Mouse (Mus musculus): Measurements from ENCODE around the gene Use1. TPM values are rescaled to one million over a fixed set of nuclear protein-coding genes. Genes with fewer than 3 reads are reported as not detected.

Gene Use1
- polyA plus RNA-seq, 1 experiment from 2014 or later, result 77.2 TPM

DNA sequence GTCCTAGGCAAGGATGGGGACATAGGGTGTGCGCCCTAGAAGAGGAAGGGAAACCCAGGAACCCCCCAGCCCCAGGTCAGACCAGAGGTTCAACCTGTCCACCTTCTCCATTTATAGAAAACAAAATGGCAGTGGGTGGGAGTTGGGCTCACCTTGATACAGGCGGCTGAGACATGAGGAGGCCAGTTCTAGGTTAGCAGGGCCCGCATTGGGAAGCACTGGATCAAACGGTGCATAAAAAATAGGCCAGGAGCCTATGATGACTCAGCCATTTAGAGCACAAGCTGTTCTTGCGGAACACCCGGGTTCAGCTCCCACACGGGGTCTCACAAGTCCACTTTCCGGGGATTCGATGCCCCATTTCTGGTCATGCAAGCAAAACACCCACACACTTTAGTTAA, 38.3 kb downstream of the Use1 start:
- peaks cover 15% of the 10 kb centered on the region for H3K36me3 ChIP-seq (ENCODE audit: control insufficient read depth, insufficient read depth)
- peak overlapping the region; percentile 96; the same call in 1 of the 2 replicates for H3K4me2 ChIP-seq (ENCODE audit: low read depth, low read length)
- no peak for ATAC-seq (replicated peaks; ENCODE audit: extremely low read depth, insufficient read depth, low FRiP score)
- H3K27ac ChIP-seq (ENCODE audit: low read length), result no peak overlapping the region
- peaks cover 17% of the 10 kb centered on the region for H3K4me1 ChIP-seq (ENCODE audit: control insufficient read depth, insufficient read depth, low read length)
- WGBS, result 88% methylated on average over 9 of the region's 9 CpGs
- H3K4me3 ChIP-seq (ENCODE audit: low read length), result no peak overlapping the region
- H3K27me3 ChIP-seq (ENCODE audit: control insufficient read depth, insufficient read depth, low read length), result no peaks in the 10 kb centered on the region
- H3K9ac ChIP-seq (ENCODE audit: low read length), result no peak overlapping the region
- no peaks in the 10 kb centered on the region for H3K9me3 ChIP-seq (replicated peaks; ENCODE audit: control insufficient read depth, low read length)

DNA sequence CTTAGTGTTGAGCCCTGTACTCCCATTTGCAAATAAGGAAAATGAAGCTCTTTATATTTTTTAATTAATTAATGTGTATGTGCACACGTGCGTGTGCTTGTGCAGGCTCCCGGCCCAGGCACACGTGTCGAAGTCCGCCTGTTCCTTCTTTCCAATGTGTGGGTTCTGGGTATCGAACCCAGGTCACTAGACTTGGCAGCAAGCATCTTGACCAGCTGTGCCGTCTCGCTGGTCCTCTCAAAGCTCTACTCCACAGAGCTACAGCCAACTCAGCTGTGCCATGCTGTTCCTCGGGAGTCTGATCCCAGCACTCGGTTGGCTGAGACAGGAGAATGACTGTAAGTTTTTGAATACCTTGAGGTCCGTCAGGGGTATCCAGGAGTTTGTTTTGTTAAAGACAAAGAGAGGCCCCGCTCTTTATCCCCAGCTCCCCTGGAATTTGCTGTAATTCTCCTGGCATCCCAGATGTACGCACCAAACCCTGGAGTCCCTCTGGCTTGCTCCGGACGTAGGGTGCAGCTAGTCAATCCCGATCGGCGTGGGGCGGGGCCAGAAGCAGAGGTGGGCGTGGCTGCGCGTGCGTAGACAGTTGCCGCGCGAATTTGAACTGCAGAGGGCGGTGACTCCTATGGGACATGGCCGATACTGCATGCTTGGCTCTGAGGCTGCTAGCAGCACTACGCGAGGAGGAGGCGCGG, 38.9 kb downstream of the Use1 start, which contains the start of gene Ankle1:
Ankle1 (plus strand) TSS at position 610 of the 698 bp plus-strand sequence.
- 15% methylated on average over 33 of the region's 33 CpGs for WGBS

DNA sequence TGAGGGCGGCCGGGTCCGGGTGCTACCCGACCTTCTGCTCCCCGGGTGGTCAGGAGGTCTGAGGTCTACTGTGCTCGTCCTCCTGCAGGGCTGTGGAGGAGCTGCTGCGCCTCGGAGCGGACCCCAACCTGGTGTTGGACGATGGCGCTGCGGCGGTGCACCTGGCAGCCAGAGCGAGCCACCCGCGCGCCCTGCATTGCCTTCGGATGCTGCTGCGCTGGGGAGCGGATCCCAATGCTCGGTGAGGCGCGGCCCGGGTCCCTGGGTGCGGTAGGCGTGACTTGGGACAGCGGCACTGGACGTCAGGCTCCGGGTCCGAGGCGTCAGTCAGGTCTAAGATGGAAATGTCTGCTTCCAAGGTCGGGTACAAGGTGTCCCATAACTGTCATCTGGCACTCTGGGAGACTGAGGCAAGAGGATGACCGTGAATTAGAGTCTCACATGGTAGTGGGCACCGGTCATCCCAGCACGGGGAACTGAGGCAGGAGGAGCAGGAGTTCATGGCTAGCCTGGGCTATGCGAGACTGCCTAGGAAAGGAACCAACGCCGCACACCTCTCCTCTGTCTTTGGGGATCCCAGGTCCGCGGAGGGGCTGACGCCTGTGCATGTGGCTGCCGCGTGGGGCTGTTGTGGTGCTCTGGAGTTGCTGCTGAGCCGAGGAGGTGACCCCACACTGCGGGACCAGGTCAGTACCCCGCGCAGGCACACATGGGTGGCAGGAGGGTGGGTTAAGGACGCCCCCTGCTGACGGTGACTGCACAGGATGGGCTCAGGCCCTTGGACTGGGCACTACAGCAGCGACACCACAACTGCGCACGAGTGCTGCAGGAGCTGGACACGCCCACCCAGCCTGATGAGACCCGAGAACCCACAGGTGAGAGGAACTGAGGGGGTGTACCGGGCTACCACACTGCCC, 39.7 kb downstream of the Use1 start:
- peaks cover 17% of the 10 kb centered on the region for H3K4me1 ChIP-seq (ENCODE audit: control insufficient read depth, insufficient read depth, low read length)
- H3K9ac ChIP-seq (ENCODE audit: low read length), result peak overlapping the region; percentile 85
- peak overlapping the region; percentile 96 for H3K4me2 ChIP-seq (ENCODE audit: low read depth, low read length)
- WGBS, result 2% methylated on average over 55 of the region's 55 CpGs
- peak; percentile 71 for ATAC-seq (replicated peaks; ENCODE audit: extremely low read depth, insufficient read depth, low FRiP score)
- H3K4me3 ChIP-seq (ENCODE audit: low read length), result peak overlapping the region; percentile 80
- H3K36me3 ChIP-seq (ENCODE audit: control insufficient read depth, insufficient read depth), result peaks cover 15% of the 10 kb centered on the region
- peak overlapping the region; percentile 38 for H3K27ac ChIP-seq (ENCODE audit: low read length)
- no peaks in the 10 kb centered on the region for H3K9me3 ChIP-seq (replicated peaks; ENCODE audit: control insufficient read depth, low read length)
- no peaks in the 10 kb centered on the region for H3K27me3 ChIP-seq (ENCODE audit: control insufficient read depth, insufficient read depth, low read length)

More for the DNA sequence above, 38.9 kb downstream of the Use1 start, which contains the start of gene Ankle1:
- H3K36me3 ChIP-seq (ENCODE audit: control insufficient read depth, insufficient read depth), result peaks cover 15% of the 10 kb centered on the region
- H3K4me3 ChIP-seq (ENCODE audit: low read length), result peak within 1 kb of the TSS; percentile 80
- H3K4me2 ChIP-seq (ENCODE audit: low read depth, low read length), result peak within 1 kb of the TSS; percentile 96
- peaks cover 17% of the 10 kb centered on the region for H3K4me1 ChIP-seq (ENCODE audit: control insufficient read depth, insufficient read depth, low read length)
- no peaks in the 10 kb centered on the region for H3K9me3 ChIP-seq (replicated peaks; ENCODE audit: control insufficient read depth, low read length)
- ATAC-seq (replicated peaks; ENCODE audit: extremely low read depth, insufficient read depth, low FRiP score), result peak; percentile 89
- no peaks in the 10 kb centered on the region for H3K27me3 ChIP-seq (ENCODE audit: control insufficient read depth, insufficient read depth, low read length)
- peak within 1 kb of the TSS; percentile 38 for H3K27ac ChIP-seq (ENCODE audit: low read length)
- H3K9ac ChIP-seq (ENCODE audit: low read length), result peak within 1 kb of the TSS; percentile 85

DNA sequence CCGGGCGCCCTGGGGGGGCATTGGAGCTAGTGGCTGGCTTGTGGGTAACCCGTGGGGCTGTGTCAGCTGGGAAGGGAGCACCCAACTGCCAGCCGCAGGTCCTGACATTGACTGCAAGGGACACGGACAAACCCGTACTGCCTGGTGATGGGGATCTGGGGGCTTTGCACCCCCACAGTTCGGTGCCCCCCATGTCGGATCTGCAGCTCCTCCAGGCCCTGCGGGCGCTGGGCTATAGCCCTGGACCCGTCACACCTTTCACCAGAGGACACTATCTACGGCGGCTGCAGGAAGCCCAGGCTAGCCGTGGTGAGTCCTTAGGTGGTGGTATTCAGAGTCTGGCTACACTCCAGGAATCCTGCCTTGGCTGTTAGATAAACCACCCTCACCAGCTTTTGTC, 40.8 kb downstream of the Use1 start:
- Histone ChIP-seq H3K27me3 (ENCODE audit: control insufficient read depth, insufficient read depth, low read length) (no peaks in the 10 kb centered on the region), H3K9ac (ENCODE audit: low read length) (no peak overlapping the region), H3K36me3 (ENCODE audit: control insufficient read depth, insufficient read depth) (peaks cover 15% of the 10 kb centered on the region), H3K9me3 (replicated peaks; ENCODE audit: control insufficient read depth, low read length) (no peaks in the 10 kb centered on the region), H3K4me1 (ENCODE audit: control insufficient read depth, insufficient read depth, low read length) (peaks cover 17% of the 10 kb centered on the region), H3K27ac (ENCODE audit: low read length) (no peak overlapping the region), H3K4me2 (ENCODE audit: low read depth, low read length) (peak overlapping the region; percentile 96), H3K4me3 (ENCODE audit: low read length) (no peak overlapping the region)
- no peak for ATAC-seq (replicated peaks; ENCODE audit: extremely low read depth, insufficient read depth, low FRiP score)
- WGBS, result 82% methylated on average over 14 of the region's 14 CpGs

DNA sequence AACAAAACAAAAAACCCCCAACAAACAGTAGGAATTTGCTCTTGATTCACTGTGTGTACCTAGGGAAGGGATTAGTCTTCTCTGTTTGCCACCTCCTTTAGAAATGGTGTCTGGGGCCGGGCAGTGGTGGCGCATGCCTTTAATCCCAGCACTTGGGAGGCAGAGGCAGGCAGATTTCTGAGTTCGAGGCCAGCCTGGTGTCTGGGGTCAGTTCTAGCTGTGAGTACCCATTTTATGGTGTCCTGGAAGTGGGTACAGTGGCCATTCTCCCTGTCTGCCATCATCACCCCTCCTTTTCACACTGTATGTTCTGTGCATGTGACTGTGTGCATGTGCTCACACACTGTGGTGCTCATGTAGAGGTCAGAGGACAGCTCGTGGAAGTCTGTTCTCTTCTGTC, 41.6 kb downstream of the Use1 start:
- Histone ChIP-seq H3K9me3 (replicated peaks; ENCODE audit: control insufficient read depth, low read length) (no peaks in the 10 kb centered on the region), H3K27ac (ENCODE audit: low read length) (no peak overlapping the region), H3K27me3 (ENCODE audit: control insufficient read depth, insufficient read depth, low read length) (no peaks in the 10 kb centered on the region), H3K4me1 (ENCODE audit: control insufficient read depth, insufficient read depth, low read length) (peaks cover 17% of the 10 kb centered on the region), H3K4me3 (ENCODE audit: low read length) (no peak overlapping the region), H3K4me2 (ENCODE audit: low read depth, low read length) (no peak overlapping the region), H3K9ac (ENCODE audit: low read length) (no peak overlapping the region), H3K36me3 (ENCODE audit: control insufficient read depth, insufficient read depth) (peaks cover 15% of the 10 kb centered on the region)
- 96% methylated on average over 4 of the region's 4 CpGs for WGBS
- ATAC-seq (replicated peaks; ENCODE audit: extremely low read depth, insufficient read depth, low FRiP score), result no peak

DNA sequence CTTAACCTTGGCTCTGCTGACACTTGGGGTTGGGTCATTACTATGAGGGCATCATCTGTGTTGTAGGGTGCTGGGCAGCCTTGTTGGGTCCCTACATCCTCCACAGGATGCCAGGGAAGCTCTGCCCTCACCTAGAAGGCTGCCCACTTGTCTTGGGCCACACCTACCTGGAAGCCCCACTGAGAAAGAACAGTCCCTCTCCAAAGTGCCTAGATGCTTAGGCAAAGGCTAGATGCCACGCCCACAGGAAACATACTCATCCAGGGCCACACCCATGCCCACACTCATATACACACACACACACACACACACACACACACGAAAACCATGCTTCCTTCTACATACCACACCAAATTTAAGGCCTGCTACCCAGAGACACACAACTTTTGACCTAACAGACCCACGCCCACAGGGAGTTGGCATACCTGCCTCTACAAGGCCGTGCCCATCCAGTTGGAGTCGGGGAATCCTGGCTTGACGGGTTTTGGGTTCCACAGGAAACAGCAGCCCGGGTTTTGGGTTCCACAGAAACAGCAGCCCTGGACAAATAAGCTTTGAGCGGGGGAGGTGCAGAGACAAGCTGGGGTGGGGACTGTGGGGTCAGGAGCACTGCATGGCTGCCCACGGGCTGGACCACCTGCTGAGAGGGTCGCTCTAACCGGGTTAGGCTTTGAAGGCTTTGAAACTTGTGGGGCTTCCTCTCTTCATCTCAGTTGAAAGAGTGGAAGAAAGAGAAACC, 45.1 kb downstream of the Use1 start:
- Histone ChIP-seq H3K4me1 (ENCODE audit: control insufficient read depth, insufficient read depth, low read length) (peaks cover 5% of the 10 kb centered on the region), H3K27me3 (ENCODE audit: control insufficient read depth, insufficient read depth, low read length) (no peaks in the 10 kb centered on the region), H3K4me3 (ENCODE audit: low read length) (no peak overlapping the region), H3K36me3 (ENCODE audit: control insufficient read depth, insufficient read depth) (peaks cover 15% of the 10 kb centered on the region), H3K9ac (ENCODE audit: low read length) (no peak overlapping the region), H3K27ac (ENCODE audit: low read length) (no peak overlapping the region), H3K9me3 (replicated peaks; ENCODE audit: control insufficient read depth, low read length) (no peaks in the 10 kb centered on the region), H3K4me2 (ENCODE audit: low read depth, low read length) (no peak overlapping the region)
- no peak for ATAC-seq (replicated peaks; ENCODE audit: extremely low read depth, insufficient read depth, low FRiP score)
- 45% methylated on average over 11 of the region's 11 CpGs for WGBS

Other genes with a start within 250 kb of the Use1 start
- gene Myo9b, start 94.1 kb upstream of the Use1 start, polyA plus RNA-seq (2015; fragmentation: Nextera tagmentation; extraction: Ambion mirVana), result 12.6 and 16.6 TPM in 2 replicates
- gene Haus8, start 93.9 kb upstream of the Use1 start, polyA plus RNA-seq (2015; fragmentation: Nextera tagmentation; extraction: Ambion mirVana), result 125 and 130 TPM in 2 replicates
- gene Ocel1, start 4.5 kb downstream of the Use1 start, polyA plus RNA-seq (2015; fragmentation: Nextera tagmentation; extraction: Ambion mirVana), result 5.7 and 6.2 TPM in 2 replicates
- gene Nr2f6, start 15.1 kb downstream of the Use1 start, polyA plus RNA-seq (2015; fragmentation: Nextera tagmentation; extraction: Ambion mirVana), result 38.1 and 43.0 TPM in 2 replicates
- 20.6 and 24.4 TPM in 2 replicates for gene Ushbp1, start 29.0 kb downstream of the Use1 start, polyA plus RNA-seq (2015; fragmentation: Nextera tagmentation; extraction: Ambion mirVana)
- 86.4 and 88.8 TPM in 2 replicates for gene Babam1, start 30.0 kb downstream of the Use1 start, polyA plus RNA-seq (2015; fragmentation: Nextera tagmentation; extraction: Ambion mirVana)
- 32.9 and 33.8 TPM in 2 replicates for gene Ankle1, start 39.2 kb downstream of the Use1 start, polyA plus RNA-seq (2015; fragmentation: Nextera tagmentation; extraction: Ambion mirVana)
- gene Abhd8, start 96.8 kb downstream of the Use1 start, polyA plus RNA-seq (2015; fragmentation: Nextera tagmentation; extraction: Ambion mirVana), result 41.7 and 48.7 TPM in 2 replicates
- gene Mrpl34, start 98.1 kb downstream of the Use1 start, polyA plus RNA-seq (2015; fragmentation: Nextera tagmentation; extraction: Ambion mirVana), result 175 and 192 TPM in 2 replicates
- gene Dda1, start 102.4 kb downstream of the Use1 start, polyA plus RNA-seq (2015; fragmentation: Nextera tagmentation; extraction: Ambion mirVana), result 78.2 and 83.7 TPM in 2 replicates
- gene Ano8, start 119.1 kb downstream of the Use1 start, polyA plus RNA-seq (2015; fragmentation: Nextera tagmentation; extraction: Ambion mirVana), result 0.37 and 0.76 TPM in 2 replicates
- 12.3 and 12.5 TPM in 2 replicates for gene Gtpbp3, start 121.3 kb downstream of the Use1 start, polyA plus RNA-seq (2015; fragmentation: Nextera tagmentation; extraction: Ambion mirVana)
- gene Plvap, start 144.9 kb downstream of the Use1 start, polyA plus RNA-seq (2015; fragmentation: Nextera tagmentation; extraction: Ambion mirVana), result 86.4 and 106 TPM in 2 replicates
- 0.29 and 0.54 TPM in 2 replicates for gene Ccdc194, start 158.9 kb downstream of the Use1 start, polyA plus RNA-seq (2015; fragmentation: Nextera tagmentation; extraction: Ambion mirVana)
- gene Bst2, start 170.6 kb downstream of the Use1 start, polyA plus RNA-seq (2015; fragmentation: Nextera tagmentation; extraction: Ambion mirVana), result 36.6 and 46.5 TPM in 2 replicates
- 60.3 and 65.8 TPM in 2 replicates for gene Mvb12a, start 176.1 kb downstream of the Use1 start, polyA plus RNA-seq (2015; fragmentation: Nextera tagmentation; extraction: Ambion mirVana)
- gene Tmem221, start 192.0 kb downstream of the Use1 start, polyA plus RNA-seq (2015; fragmentation: Nextera tagmentation; extraction: Ambion mirVana), result 0.99 and 1.4 TPM in 2 replicates
- gene Nxnl1, start 199.8 kb downstream of the Use1 start, polyA plus RNA-seq (2015; fragmentation: Nextera tagmentation; extraction: Ambion mirVana), result 0.06 and 0.18 TPM in 2 replicates
- gene Slc27a1, start 202.0 kb downstream of the Use1 start, polyA plus RNA-seq (2015; fragmentation: Nextera tagmentation; extraction: Ambion mirVana), result 25.1 and 26.2 TPM in 2 replicates
- gene Pgls, start 225.3 kb downstream of the Use1 start, polyA plus RNA-seq (2015; fragmentation: Nextera tagmentation; extraction: Ambion mirVana), result 188 and 205 TPM in 2 replicates
- gene Fam129c, start 230.8 kb downstream of the Use1 start, polyA plus RNA-seq (2015; fragmentation: Nextera tagmentation; extraction: Ambion mirVana), result 3.9 and 4.4 TPM in 2 replicates
- 54.4 and 56.0 TPM in 2 replicates for gene Colgalt1, start 244.2 kb downstream of the Use1 start, polyA plus RNA-seq (2015; fragmentation: Nextera tagmentation; extraction: Ambion mirVana)